Mouse (Mus musculus) bone marrow, adult 2 months (tissue): ENCODE measurements around the gene Mvb12a. TPM values are rescaled to one million over a fixed set of nuclear protein-coding genes. Genes with fewer than 3 reads are reported as not detected.
"Not testable (repeated sequence)": the region's sequence is repeated elsewhere in the genome, so short reads cannot be mapped to it uniquely, and the experiment has no call there.

Experiments used
- H3K27ac ChIP-seq: fragments of 200-500 bp; 2 replicates; pipeline ENCODE4 v1.5.1; 2012; ENCODE audit warnings: low read depth, mild to moderate bottlenecking, control low read depth, inconsistent platforms, low read length; ENCODE audit not compliant: control insufficient read depth, poor library complexity, insufficient read depth
- H3K4me1 ChIP-seq: fragments of 200-500 bp; 2 replicates; pipeline ENCODE4 v1.6.1; 2011; ENCODE audit warnings: low read length; ENCODE audit not compliant: control insufficient read depth, insufficient read depth
- H3K4me3 ChIP-seq: fragments of 200-500 bp; replicated peaks from 2 replicates; pipeline ENCODE3; 2011; ENCODE audit warnings: mild to moderate bottlenecking, low read depth, low read length, control low read depth; ENCODE audit not compliant: control insufficient read depth
- CTCF ChIP-seq: fragments of 200-500 bp; IDR thresholded peaks from 2 replicates; pipeline ENCODE4 v1.5.1; 2011; ENCODE audit warnings: low read length, control low read depth; ENCODE audit not compliant: control insufficient read depth, insufficient read depth
- POLR2A ChIP-seq: fragments of 200-500 bp; IDR thresholded peaks from 2 replicates; pipeline ENCODE4 v1.6.1; 2011; ENCODE audit warnings: low read depth, mild to moderate bottlenecking, control low read depth, low read length, borderline replicate concordance; ENCODE audit not compliant: control insufficient read depth
- WGBS: fragments of 180-500 bp; shearing (Covaris S2); methylation state at CpG from one replicate; pipeline ENCODE4 v1.1.7; 2018; 5-methylcytosine and 5-hydroxymethylcytosine counted together
- polyA plus RNA-seq: library from polyadenylated mRNA; stranded (reverse); fragments of >200 nt; gene quantifications from 2 replicates; pipeline ENCODE4 v1.2.4, GENCODE M21; 2011; ENCODE audit warnings: low replicate concordance; ENCODE audit not compliant: missing spikeins, insufficient read depth, insufficient read length

Mvb12a gene
- polyA plus RNA-seq, 1 experiment: 47.7 TPM

DNA sequence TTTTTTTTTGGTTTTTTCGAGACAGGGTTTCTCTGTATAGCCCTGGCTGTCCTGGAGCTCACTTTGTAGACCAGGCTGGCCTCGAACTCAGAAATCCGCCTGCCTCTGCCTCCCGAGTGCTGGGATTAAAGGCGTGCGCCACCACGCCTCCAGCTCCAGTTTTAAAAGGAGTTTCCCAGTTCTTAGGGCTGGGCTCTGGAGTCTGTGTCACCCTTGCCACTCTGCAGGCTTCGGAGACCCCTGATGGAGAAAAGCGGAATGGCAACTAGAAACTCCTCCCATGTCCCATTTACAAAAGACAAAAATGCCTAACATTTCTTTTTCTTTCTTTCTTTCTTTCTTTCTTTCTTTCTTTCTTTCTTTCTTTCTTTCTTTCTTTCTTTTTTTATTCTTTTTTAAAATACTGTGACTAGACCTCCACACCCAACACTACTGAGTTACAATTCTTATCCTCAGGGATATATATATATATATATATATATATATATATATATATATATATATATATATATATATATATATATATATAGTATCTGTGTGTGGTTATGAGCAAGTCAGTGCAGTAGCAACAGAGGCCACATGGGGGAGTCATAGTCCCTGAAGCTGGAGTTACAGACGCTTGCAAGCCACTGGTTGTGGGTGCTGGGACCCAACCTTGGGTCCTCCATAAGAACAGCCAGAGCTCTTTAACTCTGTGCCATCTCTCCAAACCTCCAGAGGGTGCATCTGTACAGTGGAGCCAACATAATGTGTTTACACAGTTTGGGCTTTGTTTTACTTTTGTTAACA is 23.5 kb upstream of the Mvb12a start:
- TF ChIP-seq CTCF: peak; percentile 43
- H3K4me1 ChIP-seq, H3K27ac ChIP-seq, H3K4me3 ChIP-seq: not testable (repeated sequence)
- WGBS: 13% methylated on average over 10 of the region's 10 CpGs

GRCm38 (mm10) chr8:71521634-71522033 is 21.1 kb upstream of the Mvb12a start:
- Histone ChIP-seq H3K4me1 (no peaks in the 10 kb centered on the region; the same call in 1 of the 2 replicates), H3K4me3 (no peak overlapping the region), H3K27ac (no peak overlapping the region)
- TF ChIP-seq CTCF: peak; percentile 92
- TF ChIP-seq POLR2A: no peak
- WGBS: 3% methylated on average over 17 of the region's 17 CpGs

GRCm38 (mm10) chr8:71525226-71526050 is 17.3 kb upstream of the Mvb12a start, which contains the start of gene Ccdc194:
Gene Ccdc194, minus strand, starts transcription at chr8:71525711.
- Histone ChIP-seq H3K27ac (no peak within 1 kb of the TSS), H3K4me3 (no peak within 1 kb of the TSS), H3K4me1 (peaks cover 2% of the 10 kb centered on the region)
- 83% methylated on average over 46 of the region's 46 CpGs for WGBS
- TF ChIP-seq POLR2A (no peak), CTCF (no peak)

- TF ChIP-seq CTCF (no peak), POLR2A (no peak)
- no peak overlapping the region for H3K27ac ChIP-seq
Observed at GRCm38 (mm10) chr8:71526272-71526671, 16.4 kb upstream of the Mvb12a start.

GRCm38 (mm10) chr8:71527162-71527870 is 15.4 kb upstream of the Mvb12a start:
- no peak overlapping the region for H3K27ac ChIP-seq
- no peak overlapping the region for H3K4me3 ChIP-seq
- peaks cover 2% of the 10 kb centered on the region for H3K4me1 ChIP-seq
- no peak for TF ChIP-seq POLR2A
- TF ChIP-seq CTCF: no peak
- WGBS: 63% methylated on average over 3 of the region's 3 CpGs

More at GRCm38 (mm10) chr8:71526272-71526671, 16.4 kb upstream of the Mvb12a start:
- H3K4me1 ChIP-seq: peaks cover 2% of the 10 kb centered on the region
- H3K4me3 ChIP-seq: no peak overlapping the region
- WGBS: 36% methylated on average over 6 of the region's 6 CpGs

DNA sequence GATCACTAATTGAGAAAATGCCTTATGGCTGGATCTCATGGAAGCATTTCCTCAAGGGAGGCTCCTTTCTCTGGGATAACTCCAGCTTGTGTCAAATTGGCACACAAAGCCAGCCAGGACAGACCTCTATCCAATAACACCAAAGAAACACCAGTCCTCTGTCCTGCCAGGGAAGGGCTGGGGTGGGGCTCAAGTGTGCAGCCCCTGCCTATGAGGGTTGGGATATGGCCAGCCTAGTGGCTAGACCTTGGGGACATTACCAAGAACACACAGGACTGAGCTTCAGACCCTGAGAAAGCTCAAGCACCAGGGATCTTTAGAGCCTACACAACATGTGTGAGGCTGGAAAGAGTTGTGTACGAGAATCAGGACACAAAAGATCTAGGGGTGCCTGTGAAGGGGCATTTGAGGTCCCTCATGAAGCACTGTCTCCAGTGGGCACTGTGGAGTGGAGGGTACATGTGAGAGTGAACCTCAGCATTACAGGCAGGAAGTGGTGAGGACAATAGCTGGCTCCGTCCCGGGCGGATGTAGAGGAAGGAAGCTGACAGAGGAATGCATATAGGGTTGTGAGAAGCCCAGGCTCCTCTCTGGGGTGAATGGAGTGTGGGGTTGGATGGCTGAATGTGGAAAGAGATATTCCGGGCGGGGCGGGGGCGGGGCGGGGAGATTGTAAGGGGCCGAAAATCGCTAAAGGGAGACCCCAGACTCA is 14.2 kb upstream of the Mvb12a start:
- peaks cover 2% of the 10 kb centered on the region for H3K4me1 ChIP-seq
- H3K27ac ChIP-seq: 0 out of 2 replicates have a peak overlapping the region, but pooled peaks have one; percentile 19
- TF ChIP-seq CTCF: no peak
- no peak for TF ChIP-seq POLR2A
- H3K4me3 ChIP-seq: no peak overlapping the region
- WGBS: 2% methylated on average over 11 of the region's 11 CpGs

DNA sequence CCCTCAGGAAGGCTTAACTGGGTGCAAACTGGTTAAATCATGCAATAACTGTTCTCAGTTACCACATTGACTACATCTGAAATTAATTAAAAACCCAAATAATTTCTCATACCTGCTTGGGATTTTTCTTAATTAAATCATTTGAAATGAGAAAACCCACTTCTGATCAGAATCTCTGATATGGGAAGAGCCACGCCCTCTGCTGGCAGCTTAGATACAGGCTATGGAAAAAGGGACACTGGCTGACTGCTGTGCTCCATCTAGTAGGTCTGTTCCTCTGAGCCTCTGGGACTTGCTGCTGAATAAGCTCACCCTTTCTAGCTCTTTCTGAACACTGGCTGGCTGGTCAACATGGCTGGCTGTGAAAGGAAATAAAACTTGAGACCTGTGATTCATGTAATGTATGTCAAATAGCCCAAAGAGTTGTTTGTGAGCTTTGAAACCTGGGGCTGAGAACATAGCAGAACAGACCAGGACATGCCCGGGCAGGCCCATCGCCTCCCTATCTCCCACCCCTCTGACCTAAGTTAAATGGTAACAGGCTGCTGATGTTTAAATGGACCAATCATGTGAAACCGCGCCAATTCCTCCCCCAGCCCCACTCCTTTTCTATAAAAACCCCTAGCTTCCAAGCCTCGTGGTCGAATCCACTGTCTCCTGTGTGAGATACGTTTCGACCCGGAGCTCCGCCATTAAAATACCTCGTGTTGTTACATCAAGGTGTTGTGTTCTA is 11.8 kb upstream of the Mvb12a start:
- H3K4me1 ChIP-seq, H3K27ac ChIP-seq, H3K4me3 ChIP-seq: not testable (repeated sequence)
- peak; percentile 42; the same call in 1 of the 2 replicates for TF ChIP-seq CTCF
- 73% methylated on average over 6 of the region's 12 CpGs for WGBS
